Mouse (Mus musculus): ENCODE measurements around the gene Vps8. TPM values are rescaled to one million over a fixed set of nuclear protein-coding genes. Genes with fewer than 3 reads are reported as not detected.
A peak's percentile ranks its signal among the peaks of the same experiment; 100 is the strongest.

The Vps8 gene
- polyA plus RNA-seq, 1 experiment from 2014 or later = 16.3 TPM

DNA sequence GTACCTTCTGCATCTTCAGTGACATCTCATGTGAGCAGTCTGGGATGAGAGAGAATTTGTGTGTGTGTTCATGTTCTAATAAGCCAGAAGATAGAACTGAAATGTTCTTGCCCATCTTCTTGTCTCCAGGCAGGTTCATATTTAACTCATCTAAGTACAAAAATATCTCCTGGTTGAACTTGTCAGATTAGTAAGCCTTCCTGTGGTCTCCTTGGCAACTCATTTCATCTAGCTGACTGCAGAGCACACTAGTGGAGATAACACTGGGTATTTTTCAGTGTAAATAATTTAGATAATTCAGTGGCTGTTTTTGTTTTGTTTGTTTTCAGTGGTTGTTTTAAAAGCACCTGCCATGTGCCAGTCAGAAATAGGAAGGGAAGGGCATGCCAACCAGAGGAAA, 96.9 kb downstream of the Vps8 start:
- Histone ChIP-seq H3K4me2 (no peak overlapping the region), H3K9me3 (no peaks in the 10 kb centered on the region), H3K27me3 (no peaks in the 10 kb centered on the region), H3K4me3 (replicated peaks) (no peak overlapping the region), H3K9ac (replicated peaks) (no peak overlapping the region), H3K36me3 (no peaks in the 10 kb centered on the region), H3K4me1 (replicated peaks) (no peaks in the 10 kb centered on the region), H3K27ac (no peak overlapping the region)
- no peak for ATAC-seq (ENCODE audit: insufficient number of reproducible peaks, insufficient read depth, low FRiP score, low TSS enrichment, low read depth)

DNA sequence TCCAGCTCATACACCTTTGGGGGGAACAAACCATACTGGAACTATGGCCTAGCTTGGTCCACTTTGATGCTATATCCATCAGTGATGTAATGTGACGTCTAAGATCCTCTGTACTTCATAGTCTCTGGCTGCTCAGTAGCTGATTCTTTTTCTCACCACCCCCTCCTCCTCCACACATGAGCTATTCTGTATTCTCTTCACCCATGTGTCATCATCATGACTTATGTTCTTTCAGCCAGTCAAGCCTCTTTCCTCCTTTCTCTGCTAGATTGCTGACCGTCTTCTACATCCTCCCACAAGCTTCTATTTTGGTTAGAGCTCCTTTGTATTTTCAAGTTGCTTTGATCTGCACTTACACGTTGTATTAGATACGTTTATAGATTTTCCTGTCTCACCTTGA, 100.8 kb downstream of the Vps8 start:
- no peaks in the 10 kb centered on the region for H3K36me3 ChIP-seq
- no peaks in the 10 kb centered on the region for H3K4me1 ChIP-seq (replicated peaks)
- H3K9ac ChIP-seq (replicated peaks) = no peak overlapping the region
- no peak overlapping the region for H3K27ac ChIP-seq
- H3K4me2 ChIP-seq = no peak overlapping the region
- H3K27me3 ChIP-seq = no peaks in the 10 kb centered on the region
- H3K4me3 ChIP-seq (replicated peaks) = no peak overlapping the region
- no peaks in the 10 kb centered on the region for H3K9me3 ChIP-seq
- ATAC-seq (ENCODE audit: insufficient number of reproducible peaks, insufficient read depth, low FRiP score, low TSS enrichment, low read depth) = no peak
- WGBS = 83% methylated on average over 4 of the region's 4 CpGs

GRCm38 (mm10) chr16:21525376-21525775, 102.5 kb downstream of the Vps8 start:
- Histone ChIP-seq H3K27me3 (no peaks in the 10 kb centered on the region), H3K9me3 (no peaks in the 10 kb centered on the region), H3K4me3 (replicated peaks) (no peak overlapping the region), H3K4me1 (replicated peaks) (no peaks in the 10 kb centered on the region), H3K27ac (no peak overlapping the region), H3K36me3 (0 out of 2 replicates have a peak, but pooled peaks cover 3% of the 10 kb centered on the region), H3K9ac (replicated peaks) (no peak overlapping the region), H3K4me2 (no peak overlapping the region)
- 81% methylated on average over 1 of the region's 1 CpGs for WGBS
- ATAC-seq (ENCODE audit: insufficient number of reproducible peaks, insufficient read depth, low FRiP score, low TSS enrichment, low read depth) = no peak

DNA sequence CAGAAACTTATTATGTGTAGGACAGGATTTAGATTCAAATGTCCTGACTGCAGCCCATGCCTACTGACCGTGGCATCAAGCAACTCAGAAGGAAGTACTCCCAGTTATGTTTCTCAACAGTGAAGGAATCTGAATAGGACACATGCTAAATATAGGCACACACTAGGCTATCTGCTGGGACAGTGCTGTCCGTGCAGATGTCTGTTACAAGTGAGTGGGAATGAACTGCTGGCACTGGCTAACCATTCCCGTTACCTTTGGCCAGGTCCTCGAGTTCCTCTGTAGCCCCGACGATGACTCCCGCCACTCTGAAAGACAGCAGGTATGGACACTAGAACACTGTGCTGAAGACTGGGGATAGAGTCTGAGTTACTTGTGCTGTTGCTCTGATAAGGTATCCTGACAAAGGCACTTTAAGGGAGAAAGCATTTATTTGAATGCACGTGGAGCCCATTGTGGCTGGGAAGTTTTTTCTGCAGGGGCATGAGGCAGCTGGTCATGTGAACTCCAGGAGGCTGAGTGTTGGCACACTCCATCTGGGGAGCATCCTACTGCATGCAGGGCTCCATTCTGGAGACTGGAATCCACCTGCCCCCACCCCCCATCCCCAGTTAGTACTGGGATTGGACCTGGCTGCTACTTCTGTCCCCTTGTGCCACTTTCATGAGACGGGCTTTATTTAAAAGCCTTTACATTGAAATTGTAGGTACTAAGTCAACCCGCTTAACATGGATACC, 104.5 kb downstream of the Vps8 start:
- WGBS = 92% methylated on average over 10 of the region's 10 CpGs
- no peak for ATAC-seq (ENCODE audit: insufficient number of reproducible peaks, insufficient read depth, low FRiP score, low TSS enrichment, low read depth)
- H3K9me3 ChIP-seq = no peaks in the 10 kb centered on the region

DNA sequence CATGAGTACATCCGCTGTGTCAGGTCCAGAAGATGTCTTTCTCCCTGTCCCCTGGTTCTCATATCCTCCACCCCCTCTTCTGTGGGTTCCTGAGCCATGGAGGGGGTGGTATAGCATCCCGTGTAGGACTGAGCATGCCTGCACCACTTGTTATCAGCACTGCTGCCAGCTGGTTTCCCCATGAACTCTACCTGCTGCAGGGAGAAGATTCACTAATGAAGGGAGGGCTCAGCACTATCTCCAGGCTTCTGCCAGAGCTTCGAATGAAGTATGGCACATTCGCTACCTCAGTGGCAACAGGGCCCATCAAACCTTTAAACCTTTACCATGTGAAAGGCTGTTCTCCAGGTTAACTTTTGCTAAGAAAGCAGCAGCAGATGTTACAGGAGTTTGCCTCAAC, 110.6 kb downstream of the Vps8 start:
- Histone ChIP-seq H3K27me3 (no peaks in the 10 kb centered on the region), H3K27ac (no peak overlapping the region), H3K36me3 (0 out of 2 replicates have a peak, but pooled peaks cover 7% of the 10 kb centered on the region), H3K4me3 (replicated peaks) (no peak overlapping the region), H3K9me3 (no peaks in the 10 kb centered on the region), H3K9ac (replicated peaks) (no peak overlapping the region), H3K4me1 (replicated peaks) (0 out of 2 replicates have a peak, but pooled peaks cover 3% of the 10 kb centered on the region), H3K4me2 (no peak overlapping the region)
- ATAC-seq (ENCODE audit: insufficient number of reproducible peaks, insufficient read depth, low FRiP score, low TSS enrichment, low read depth) = no peak
- WGBS = 89% methylated on average over 4 of the region's 4 CpGs

More for the DNA sequence above, 104.5 kb downstream of the Vps8 start:
- H3K4me1 ChIP-seq (replicated peaks) = no peaks in the 10 kb centered on the region
- H3K4me3 ChIP-seq (replicated peaks) = no peak overlapping the region
- H3K9ac ChIP-seq (replicated peaks) = no peak overlapping the region
- H3K27me3 ChIP-seq = no peaks in the 10 kb centered on the region
- no peak overlapping the region for H3K4me2 ChIP-seq
- no peak overlapping the region for H3K27ac ChIP-seq
- 0 out of 2 replicates have a peak, but pooled peaks cover 3% of the 10 kb centered on the region for H3K36me3 ChIP-seq

- Histone ChIP-seq H3K4me1 (replicated peaks) (0 out of 2 replicates have a peak, but pooled peaks cover 3% of the 10 kb centered on the region), H3K27ac (peak overlapping the region; percentile 17; the same call in 1 of the 2 replicates), H3K36me3 (0 out of 2 replicates have a peak, but pooled peaks cover 4% of the 10 kb centered on the region), H3K4me3 (replicated peaks) (no peak overlapping the region), H3K9ac (replicated peaks) (no peak overlapping the region), H3K9me3 (no peaks in the 10 kb centered on the region), H3K4me2 (no peak overlapping the region), H3K27me3 (no peaks in the 10 kb centered on the region)
- ATAC-seq (ENCODE audit: insufficient number of reproducible peaks, insufficient read depth, low FRiP score, low TSS enrichment, low read depth) = no peak
- WGBS = 72% methylated on average over 7 of the region's 7 CpGs
Observed at GRCm38 (mm10) chr16:21536240-21537005, 113.5 kb downstream of the Vps8 start.

- no peak for ATAC-seq (ENCODE audit: insufficient number of reproducible peaks, insufficient read depth, low FRiP score, low TSS enrichment, low read depth)
- WGBS = 57% methylated on average over 3 of the region's 3 CpGs
Observed at GRCm38 (mm10) chr16:21537312-21537711, 114.4 kb downstream of the Vps8 start.

DNA sequence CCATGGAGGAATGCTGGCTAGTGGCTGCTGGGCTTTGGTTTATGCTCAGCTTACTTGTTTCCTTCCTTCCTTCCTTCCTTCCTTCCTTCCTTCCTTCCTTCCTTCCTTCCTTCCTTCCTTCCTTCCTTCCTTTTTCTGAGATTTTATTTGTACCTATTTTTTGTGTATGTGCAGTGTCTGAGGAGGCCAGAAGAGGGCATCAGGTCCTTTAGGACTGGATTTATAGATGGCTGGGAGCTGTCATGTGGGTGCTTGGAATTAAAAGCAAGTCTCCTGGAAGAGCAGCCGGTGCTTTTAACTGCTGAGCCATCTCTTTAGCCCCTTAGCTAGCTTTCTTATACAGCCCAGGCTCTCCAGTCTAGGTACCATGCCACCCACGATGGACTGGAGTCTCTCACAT, 116.0 kb downstream of the Vps8 start:
- H3K9me3 ChIP-seq = no peaks in the 10 kb centered on the region
- H3K4me2 ChIP-seq = no peak overlapping the region
- WGBS = 61% methylated on average over 2 of the region's 2 CpGs
- H3K4me3 ChIP-seq (replicated peaks) = no peak overlapping the region
- H3K36me3 ChIP-seq = 0 out of 2 replicates have a peak, but pooled peaks cover 4% of the 10 kb centered on the region
- H3K9ac ChIP-seq (replicated peaks) = no peak overlapping the region
- no peak overlapping the region for H3K27ac ChIP-seq
- 0 out of 2 replicates have a peak, but pooled peaks cover 3% of the 10 kb centered on the region for H3K4me1 ChIP-seq (replicated peaks)
- no peak for ATAC-seq (ENCODE audit: insufficient number of reproducible peaks, insufficient read depth, low FRiP score, low TSS enrichment, low read depth)
- H3K27me3 ChIP-seq = no peaks in the 10 kb centered on the region

More at GRCm38 (mm10) chr16:21537312-21537711, 114.4 kb downstream of the Vps8 start:
- Histone ChIP-seq H3K27ac (no peak overlapping the region), H3K4me3 (replicated peaks) (no peak overlapping the region), H3K9ac (replicated peaks) (no peak overlapping the region), H3K4me2 (no peak overlapping the region), H3K36me3 (0 out of 2 replicates have a peak, but pooled peaks cover 4% of the 10 kb centered on the region), H3K9me3 (no peaks in the 10 kb centered on the region), H3K4me1 (replicated peaks) (0 out of 2 replicates have a peak, but pooled peaks cover 3% of the 10 kb centered on the region), H3K27me3 (no peaks in the 10 kb centered on the region)

DNA sequence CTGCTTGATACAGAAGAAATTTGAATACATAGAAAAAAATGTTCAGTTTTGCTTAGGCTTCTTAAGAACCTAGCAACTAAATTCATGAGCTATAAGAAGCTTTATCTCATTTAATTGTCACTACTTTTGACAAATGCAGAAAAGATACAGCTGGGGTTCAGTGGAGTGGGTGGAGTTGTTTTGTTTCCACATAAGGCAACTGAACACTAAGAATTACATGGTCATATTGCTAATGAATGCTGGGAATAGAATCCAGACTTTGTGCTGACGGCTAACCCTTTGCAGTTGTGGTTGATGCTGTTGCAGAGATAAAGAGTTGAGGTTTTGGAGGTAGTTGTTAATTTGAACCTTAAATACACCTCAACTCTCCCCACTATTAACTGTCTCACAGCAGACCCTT, 119.6 kb downstream of the Vps8 start:
- Histone ChIP-seq H3K4me1 (replicated peaks) (no peaks in the 10 kb centered on the region), H3K9ac (replicated peaks) (no peak overlapping the region), H3K27me3 (no peaks in the 10 kb centered on the region), H3K9me3 (no peaks in the 10 kb centered on the region), H3K4me2 (no peak overlapping the region), H3K27ac (no peak overlapping the region), H3K4me3 (replicated peaks) (no peak overlapping the region), H3K36me3 (no peaks in the 10 kb centered on the region)
- no peak for ATAC-seq (ENCODE audit: insufficient number of reproducible peaks, insufficient read depth, low FRiP score, low TSS enrichment, low read depth)
- WGBS = 90% methylated on average over 1 of the region's 1 CpGs

DNA sequence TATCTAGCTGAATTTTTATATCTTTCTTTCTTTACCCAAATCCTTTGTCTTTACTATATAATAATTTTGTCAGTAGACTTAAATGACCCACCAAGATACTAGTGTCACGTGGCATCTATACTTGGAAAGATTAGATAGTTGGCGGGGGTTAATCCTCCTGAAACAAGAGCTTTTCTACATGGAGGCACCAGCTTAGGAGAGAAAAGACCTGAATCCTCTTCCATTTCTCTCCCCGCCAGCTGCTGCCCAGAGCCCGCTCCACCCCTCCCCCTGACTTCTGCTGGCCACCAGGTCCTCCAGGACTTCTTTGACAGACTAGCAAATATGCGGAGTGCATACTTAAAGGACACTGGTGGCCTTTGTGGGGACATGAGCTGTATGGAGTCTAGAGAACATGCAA, 124.5 kb downstream of the Vps8 start:
- no peak overlapping the region for H3K4me2 ChIP-seq
- H3K27ac ChIP-seq = no peak overlapping the region
- 83% methylated on average over 5 of the region's 5 CpGs for WGBS
- no peaks in the 10 kb centered on the region for H3K27me3 ChIP-seq
- no peaks in the 10 kb centered on the region for H3K9me3 ChIP-seq
- H3K4me3 ChIP-seq (replicated peaks) = no peak overlapping the region
- H3K9ac ChIP-seq (replicated peaks) = no peak overlapping the region
- no peaks in the 10 kb centered on the region for H3K4me1 ChIP-seq (replicated peaks)
- H3K36me3 ChIP-seq = no peaks in the 10 kb centered on the region
- ATAC-seq (ENCODE audit: insufficient number of reproducible peaks, insufficient read depth, low FRiP score, low TSS enrichment, low read depth) = no peak

GRCm38 (mm10) chr16:21549751-21550150, 126.8 kb downstream of the Vps8 start:
- no peak overlapping the region for H3K9ac ChIP-seq (replicated peaks)
- 0 out of 2 replicates have a peak, but pooled peaks cover 4% of the 10 kb centered on the region for H3K36me3 ChIP-seq
- H3K4me1 ChIP-seq (replicated peaks) = no peaks in the 10 kb centered on the region
- H3K9me3 ChIP-seq = no peaks in the 10 kb centered on the region
- H3K27me3 ChIP-seq = no peaks in the 10 kb centered on the region
- H3K27ac ChIP-seq = no peak overlapping the region
- H3K4me3 ChIP-seq (replicated peaks) = no peak overlapping the region
- ATAC-seq (ENCODE audit: insufficient number of reproducible peaks, insufficient read depth, low FRiP score, low TSS enrichment, low read depth) = no peak
- no peak overlapping the region for H3K4me2 ChIP-seq
- WGBS = 74% methylated on average over 4 of the region's 4 CpGs

All from limb, embryonic 12.5 days (tissue).